Mouse (Mus musculus) erythroblast, embryonic 14.5 days (primary cell): ENCODE measurements around the gene Slc27a5. TPM values are rescaled to one million over a fixed set of nuclear protein-coding genes. Genes with fewer than 3 reads are reported as not detected.

Experiments used
- H3K27me3 ChIP-seq: 2 replicates; pipeline ENCODE4 v1.6.1; 2012; ENCODE audit warnings: inconsistent platforms; ENCODE audit not compliant: control insufficient read depth
- H3K36me3 ChIP-seq: 2 replicates; pipeline ENCODE4 v1.6.1; 2012; ENCODE audit warnings: mild to moderate bottlenecking, inconsistent platforms; ENCODE audit not compliant: control insufficient read depth
- H3K4me1 ChIP-seq: 2 replicates; pipeline ENCODE4 v1.6.1; 2012; ENCODE audit warnings: inconsistent platforms; ENCODE audit not compliant: control insufficient read depth
- H3K4me3 ChIP-seq: replicated peaks from 2 replicates; pipeline ENCODE3; 2012; ENCODE audit warnings: moderate library complexity, mild to moderate bottlenecking, inconsistent platforms
- H3K9me3 ChIP-seq: 2 replicates; pipeline ENCODE4 v1.6.1; 2012; ENCODE audit warnings: low read length, inconsistent platforms, mixed read lengths; ENCODE audit not compliant: control insufficient read depth
- GATA1 ChIP-seq: IDR thresholded peaks from 2 replicates; pipeline ENCODE4 v1.6.1; 2012; ENCODE audit warnings: low read length, inconsistent platforms, mixed read lengths
- TAL1 ChIP-seq: IDR thresholded peaks from 3 replicates; pipeline ENCODE4 v1.6.1; 2012; ENCODE audit warnings: low read length, inconsistent platforms, mixed read lengths
- polyA plus RNA-seq: library from polyadenylated mRNA; stranded (reverse); fragments of >175 nt; gene quantifications from 2 replicates; pipeline ENCODE4 v1.2.3, GENCODE M21; 2012

Slc27a5 gene
- polyA plus RNA-seq, 1 experiment: not detected

DNA sequence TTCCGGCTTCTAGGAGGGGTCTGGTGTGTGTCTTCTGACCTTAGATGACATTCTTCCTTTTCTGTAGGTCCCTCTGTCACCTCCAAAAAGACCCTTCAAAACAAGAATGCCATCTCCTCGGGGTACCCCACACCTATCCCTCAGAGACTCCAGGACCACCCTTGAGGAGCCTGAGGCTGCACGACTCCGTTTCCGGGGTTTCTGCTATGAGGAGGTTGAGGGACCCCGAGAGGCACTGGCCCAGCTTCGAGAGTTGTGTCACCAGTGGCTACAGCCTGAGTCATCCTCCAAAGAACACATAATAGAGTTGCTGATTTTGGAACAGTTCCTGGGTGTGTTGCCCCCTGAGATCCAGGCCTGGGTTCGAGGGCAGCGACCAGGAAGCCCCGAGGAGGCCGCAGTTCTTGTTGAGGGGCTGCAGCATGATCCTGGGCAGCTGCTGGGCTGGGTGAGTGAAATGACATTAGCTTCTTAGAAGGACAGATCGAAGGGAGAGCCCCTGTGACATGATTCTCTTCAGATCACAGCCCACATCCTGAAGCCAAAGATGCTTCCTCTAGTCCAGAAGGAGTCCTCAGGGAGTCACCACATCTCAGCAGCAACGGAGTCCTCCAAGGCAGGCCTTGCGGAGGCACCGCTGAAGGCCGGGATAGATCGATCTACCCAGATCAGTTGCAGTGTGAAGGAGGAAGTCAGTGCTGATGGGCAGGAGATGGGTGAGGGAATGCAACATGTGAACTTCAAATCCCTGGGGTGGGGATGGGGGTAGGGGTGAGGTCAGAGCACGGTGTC lies 18.9 kb downstream of the Slc27a5 start:
- H3K4me1 ChIP-seq: peaks cover 47% of the 10 kb centered on the region
- peak overlapping the region; percentile 89 for H3K4me3 ChIP-seq
- peaks cover 30% of the 10 kb centered on the region for H3K36me3 ChIP-seq
- no peaks in the 10 kb centered on the region for H3K27me3 ChIP-seq
- no peak for TF ChIP-seq GATA1
- TF ChIP-seq TAL1: no peak
- no peaks in the 10 kb centered on the region for H3K9me3 ChIP-seq

DNA sequence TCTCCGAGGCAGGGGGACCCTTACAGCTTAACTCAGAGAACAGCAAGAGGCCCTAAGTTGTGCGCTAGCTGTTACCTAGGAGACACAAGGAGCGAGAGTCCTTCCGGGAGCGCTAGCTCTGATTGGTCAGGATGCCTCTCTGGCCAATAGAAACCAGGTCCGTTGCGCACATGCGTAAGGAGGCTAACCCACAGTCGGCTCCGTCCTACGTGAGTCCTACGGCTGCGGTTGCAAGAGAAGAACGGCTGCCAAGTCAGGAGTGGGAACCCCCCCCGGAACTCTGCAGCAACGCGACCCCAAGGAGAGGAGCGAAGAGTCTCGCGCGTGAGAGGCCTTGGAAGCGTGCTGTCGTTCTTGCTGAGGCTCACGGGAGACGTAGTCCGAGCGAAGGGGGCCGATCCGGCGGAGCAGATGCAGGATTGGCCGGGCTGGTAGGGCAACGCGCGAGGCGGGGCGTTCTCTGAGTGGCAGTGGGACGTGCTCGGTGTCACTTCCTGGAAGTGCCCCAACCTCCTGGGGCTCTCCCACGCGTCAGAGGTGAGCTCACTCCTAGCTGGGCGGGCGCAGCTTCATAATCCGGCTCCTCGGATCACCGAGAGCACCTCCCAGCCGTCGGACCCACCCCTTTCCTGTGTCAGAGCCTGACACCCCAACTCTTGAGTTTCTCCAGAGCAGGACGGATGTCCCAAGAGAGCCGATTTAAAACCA lies 20.2 kb downstream of the Slc27a5 start, which contains the start of gene Zfp446:
Zfp446 (plus strand) TSS at position 167 of the 708 bp plus-strand sequence.
- Histone ChIP-seq H3K9me3 (no peaks in the 10 kb centered on the region), H3K4me3 (peak within 1 kb of the TSS; percentile 89), H3K4me1 (peaks cover 41% of the 10 kb centered on the region), H3K36me3 (peaks cover 28% of the 10 kb centered on the region), H3K27me3 (no peaks in the 10 kb centered on the region)
- no peak for TF ChIP-seq GATA1
- TF ChIP-seq TAL1: no peak

DNA sequence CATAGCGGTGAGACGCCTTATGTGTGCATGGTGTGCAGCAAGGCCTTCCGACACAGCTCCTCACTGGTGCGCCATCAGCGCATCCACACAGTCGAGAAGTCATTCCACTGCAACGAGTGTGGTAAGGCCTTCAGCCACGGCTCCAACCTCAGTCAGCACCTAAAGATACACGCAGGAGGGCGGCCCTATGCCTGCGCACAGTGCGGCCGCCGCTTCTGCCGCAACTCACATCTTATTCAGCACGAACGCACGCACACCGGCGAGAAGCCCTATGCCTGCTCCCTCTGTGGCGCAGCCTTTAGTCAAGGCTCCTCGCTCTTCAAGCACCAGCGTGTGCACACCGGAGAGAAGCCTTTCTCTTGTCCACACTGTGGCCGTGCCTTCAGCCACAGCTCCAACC lies 27.1 kb downstream of the Slc27a5 start:
- Histone ChIP-seq H3K9me3 (no peaks in the 10 kb centered on the region), H3K36me3 (peaks cover 50% of the 10 kb centered on the region), H3K27me3 (no peaks in the 10 kb centered on the region), H3K4me1 (peaks cover 40% of the 10 kb centered on the region), H3K4me3 (no peak overlapping the region)
- TF ChIP-seq GATA1 (no peak), TAL1 (no peak)

DNA sequence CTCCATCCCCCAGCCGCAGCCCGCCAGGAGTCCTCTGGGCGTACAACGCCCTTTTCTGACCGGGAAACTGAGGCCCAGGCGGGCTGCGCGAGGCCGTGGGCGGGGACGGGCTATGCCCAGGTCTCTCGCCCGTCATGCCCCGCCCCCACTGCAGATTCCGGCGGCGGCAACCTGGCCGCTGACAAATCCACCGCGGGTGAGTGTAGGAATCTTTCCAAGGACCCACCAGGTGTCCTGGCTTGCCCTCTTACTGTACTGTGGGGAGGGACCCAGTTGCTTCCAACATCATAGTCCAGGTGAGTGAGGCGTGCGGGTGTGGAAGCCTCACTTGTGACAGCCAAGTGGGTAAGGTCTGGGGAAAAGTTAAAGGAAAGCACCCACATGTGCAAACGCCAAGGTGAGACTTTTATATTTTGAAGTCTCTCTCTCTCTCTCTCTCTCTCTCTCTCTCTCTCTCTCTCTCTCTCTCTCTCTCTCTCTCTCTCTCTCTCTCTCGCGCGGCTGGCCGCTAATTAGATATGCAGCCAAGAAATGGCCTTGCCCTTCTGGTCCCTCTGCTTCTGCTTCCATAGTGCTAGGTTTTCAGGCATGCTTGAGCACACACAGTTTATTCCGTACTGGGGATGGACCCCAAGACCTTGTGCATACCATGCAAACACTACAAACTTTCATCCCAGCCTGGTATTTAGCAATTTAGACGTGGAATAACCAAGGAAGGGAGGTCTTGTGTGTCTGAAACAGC lies 31.7 kb downstream of the Slc27a5 start:
- peak overlapping the region; percentile 77 for H3K4me3 ChIP-seq
- H3K27me3 ChIP-seq: no peaks in the 10 kb centered on the region
- TF ChIP-seq GATA1 (no peak), TAL1 (no peak)
- H3K36me3 ChIP-seq: peaks cover 32% of the 10 kb centered on the region
- no peaks in the 10 kb centered on the region for H3K9me3 ChIP-seq
- peaks cover 67% of the 10 kb centered on the region for H3K4me1 ChIP-seq

- Histone ChIP-seq H3K4me3 (peak within 1 kb of the TSS; percentile 77), H3K4me1 (peaks cover 71% of the 10 kb centered on the region), H3K27me3 (no peaks in the 10 kb centered on the region), H3K9me3 (no peaks in the 10 kb centered on the region), H3K36me3 (peaks cover 26% of the 10 kb centered on the region)
- no peak for TF ChIP-seq GATA1
- no peak for TF ChIP-seq TAL1
Observed at GRCm38 (mm10) chr7:12965678-12966091, 32.3 kb downstream of the Slc27a5 start, which contains the start of gene Zfp324. TSS of gene Zfp324 (plus strand) at chr7:12965838.

GRCm38 (mm10) chr7:12961511-12962141 lies 36.4 kb downstream of the Slc27a5 start:
- H3K4me3 ChIP-seq: peak overlapping the region; percentile 75

DNA sequence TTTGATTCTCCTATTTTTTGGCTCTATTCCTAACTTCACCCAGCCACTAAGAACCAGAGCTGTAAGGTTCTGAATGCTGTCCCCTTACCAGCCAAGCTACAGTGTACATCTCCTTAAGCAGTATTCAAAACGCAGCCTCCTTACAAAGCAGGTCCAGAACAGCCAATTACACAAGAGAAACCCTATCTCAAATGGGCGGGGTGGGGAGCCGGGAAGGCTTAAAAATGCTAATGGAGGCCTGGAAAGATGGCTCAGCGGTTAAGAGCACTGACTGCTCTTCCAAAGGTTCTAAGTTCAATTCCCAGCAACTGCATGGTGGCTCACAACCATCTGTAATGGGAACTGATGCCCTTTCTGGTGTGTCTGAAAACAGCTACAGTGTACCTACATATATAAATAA lies 38.3 kb downstream of the Slc27a5 start:
- peaks cover 36% of the 10 kb centered on the region for H3K4me1 ChIP-seq
- no peak overlapping the region for H3K4me3 ChIP-seq
- H3K9me3 ChIP-seq: no peaks in the 10 kb centered on the region
- H3K36me3 ChIP-seq: no peaks in the 10 kb centered on the region
- no peaks in the 10 kb centered on the region for H3K27me3 ChIP-seq
- TF ChIP-seq TAL1 (no peak), GATA1 (no peak)

More at GRCm38 (mm10) chr7:12961511-12962141, 36.4 kb downstream of the Slc27a5 start:
- H3K9me3 ChIP-seq: no peaks in the 10 kb centered on the region
- no peaks in the 10 kb centered on the region for H3K36me3 ChIP-seq
- TF ChIP-seq GATA1 (no peak), TAL1 (no peak)
- no peaks in the 10 kb centered on the region for H3K27me3 ChIP-seq
- peaks cover 55% of the 10 kb centered on the region for H3K4me1 ChIP-seq

- no peaks in the 10 kb centered on the region for H3K9me3 ChIP-seq
- no peak for TF ChIP-seq TAL1
- TF ChIP-seq GATA1: no peak
- H3K36me3 ChIP-seq: no peaks in the 10 kb centered on the region
- H3K27me3 ChIP-seq: no peaks in the 10 kb centered on the region
- H3K4me1 ChIP-seq: peaks cover 32% of the 10 kb centered on the region
- no peak overlapping the region for H3K4me3 ChIP-seq
Observed at GRCm38 (mm10) chr7:12958948-12959347, 39.0 kb downstream of the Slc27a5 start.

- TF ChIP-seq GATA1 (no peak), TAL1 (no peak)
- Histone ChIP-seq H3K4me1 (peaks cover 28% of the 10 kb centered on the region), H3K9me3 (no peaks in the 10 kb centered on the region), H3K36me3 (no peaks in the 10 kb centered on the region), H3K4me3 (no peak overlapping the region), H3K27me3 (no peaks in the 10 kb centered on the region)
Observed at GRCm38 (mm10) chr7:12957511-12957910, 40.5 kb downstream of the Slc27a5 start.
